Mouse (Mus musculus) kidney, embryonic 14.5 days (tissue): ENCODE results near the gene Ndufb5. TPM values are rescaled to one million over a fixed set of nuclear protein-coding genes. Genes with fewer than 3 reads are reported as not detected.

Experiments
- polyA plus RNA-seq: library from polyadenylated mRNA; unstranded; fragments of >200 nt; fragmentation: Nextera tagmentation; extraction: Ambion mirVana; gene quantifications from 2 replicates; pipeline ENCODE4 v1.2.1, GENCODE M21; 2014

Gene Ndufb5
- polyA plus RNA-seq, 1 experiment from 2014 or later, result 358 TPM

Other genes starting within 250 kb of the Ndufb5 start
- gene Kcnmb3, start 244.8 kb upstream of the Ndufb5 start, polyA plus RNA-seq, result not detected in 2 replicates
- gene Zfp639, start 226.7 kb upstream of the Ndufb5 start, polyA plus RNA-seq, result 44.4 and 44.5 TPM in 2 replicates
- gene Mfn1, start 207.5 kb upstream of the Ndufb5 start, polyA plus RNA-seq, result 17.8 and 29.6 TPM in 2 replicates
- 36.4 and 43.8 TPM in 2 replicates for gene Gnb4, start 120.4 kb upstream of the Ndufb5 start, polyA plus RNA-seq
- 197 and 214 TPM in 2 replicates for gene Actl6a, start 30.7 kb upstream of the Ndufb5 start, polyA plus RNA-seq
- 35.7 and 55.2 TPM in 2 replicates for gene Mrpl47, start 615 bp downstream of the Ndufb5 start, polyA plus RNA-seq
- 2.4 and 4.7 TPM in 2 replicates for gene Usp13, start 80.6 kb downstream of the Ndufb5 start, polyA plus RNA-seq